Mouse (Mus musculus) small intestine, adult 2 months (tissue): ENCODE data around the gene Rwdd2a. TPM values are rescaled to one million over a fixed set of nuclear protein-coding genes. Genes with fewer than 3 reads are reported as not detected.

Experiments
- H3K27ac ChIP-seq: fragments of 200-500 bp; 2 replicates; pipeline ENCODE4 v1.5.1; 2012; ENCODE audit warnings: low read depth, low read length, control low read depth, inconsistent platforms; ENCODE audit not compliant: insufficient read depth
- H3K27me3 ChIP-seq: fragments of 200-500 bp; 2 replicates; pipeline ENCODE4 v1.6.1; 2012; ENCODE audit warnings: mild to moderate bottlenecking, moderate library complexity, low read length, inconsistent platforms; ENCODE audit not compliant: control insufficient read depth, insufficient read depth
- H3K36me3 ChIP-seq: fragments of 200-500 bp; 2 replicates; pipeline ENCODE4 v1.6.1; 2012; ENCODE audit warnings: mild to moderate bottlenecking, low read length, control low read depth, inconsistent platforms; ENCODE audit not compliant: control insufficient read depth, insufficient read depth
- H3K4me1 ChIP-seq: fragments of 200-500 bp; 2 replicates; pipeline ENCODE4 v1.6.1; 2012; ENCODE audit warnings: low read length, inconsistent platforms, mixed read lengths; ENCODE audit not compliant: control insufficient read depth, insufficient read depth, insufficient read length
- H3K4me3 ChIP-seq: fragments of 200-500 bp; 2 replicates; pipeline ENCODE4 v1.5.1; 2012; ENCODE audit warnings: low read depth, mild to moderate bottlenecking, control low read depth, inconsistent platforms, low read length, moderate library complexity
- CTCF ChIP-seq: fragments of 200-500 bp; IDR thresholded peaks from 2 replicates; pipeline ENCODE4 v1.5.1; 2012; ENCODE audit warnings: low read depth, mild to moderate bottlenecking, control low read depth, inconsistent platforms, low read length, moderate library complexity, mixed read lengths; ENCODE audit not compliant: insufficient replicate concordance, insufficient read length; ENCODE audit errors: extremely low read depth
- POLR2A ChIP-seq: fragments of 200-500 bp; IDR thresholded peaks from 2 replicates; pipeline ENCODE4 v1.6.1; 2012; ENCODE audit warnings: low read depth, mild to moderate bottlenecking, control low read depth, inconsistent platforms, low read length, moderate library complexity
- WGBS: fragments of 180-500 bp; shearing (Covaris S2); methylation state at CpG from one replicate; pipeline ENCODE4 v1.1.7; 2018; 5-methylcytosine and 5-hydroxymethylcytosine counted together
- polyA plus RNA-seq: library from polyadenylated mRNA; depleted of rRNA; stranded (reverse); fragments of >200 nt; gene quantifications from 2 replicates; pipeline ENCODE4 v1.2.3, GENCODE M21; 2012; rRNA removed

The Rwdd2a gene
- polyA plus RNA-seq, result 1.0 and 1.1 TPM in 2 replicates

- Histone ChIP-seq H3K4me1 (peaks cover 13% of the 10 kb centered on the region), H3K4me3 (peak within 1 kb of the TSS; percentile 95), H3K27ac (peak within 1 kb of the TSS; percentile 83), H3K36me3 (peaks cover 15% of the 10 kb centered on the region), H3K27me3 (no peaks in the 10 kb centered on the region)
- TF ChIP-seq CTCF (no peak), POLR2A (peak; percentile 97)
- WGBS, result under 1% methylated on average over 59 of the region's 59 CpGs
These were observed at the start of gene Rwdd2a, which contains the start of gene Pgm3 for GRCm38 (mm10) chr9:86571540-86572135. Gene Rwdd2a (plus strand): TSS chr9:86571991. Gene Pgm3 (minus strand): TSS chr9:86571842.

GRCm38 (mm10) chr9:86522335-86522734 lies 49.5 kb upstream of the Rwdd2a start:
- Histone ChIP-seq H3K4me1 (no peaks in the 10 kb centered on the region), H3K4me3 (no peak overlapping the region), H3K27me3 (no peaks in the 10 kb centered on the region), H3K36me3 (peaks cover 49% of the 10 kb centered on the region), H3K27ac (no peak overlapping the region)
- TF ChIP-seq POLR2A (no peak), CTCF (no peak)

GRCm38 (mm10) chr9:86525600-86525999 lies 46.2 kb upstream of the Rwdd2a start:
- WGBS, result 60% methylated on average over 2 of the region's 2 CpGs
- H3K36me3 ChIP-seq, result peaks cover 37% of the 10 kb centered on the region
- H3K4me3 ChIP-seq, result no peak overlapping the region
- H3K27me3 ChIP-seq, result no peaks in the 10 kb centered on the region
- TF ChIP-seq CTCF (no peak), POLR2A (no peak)
- H3K27ac ChIP-seq, result no peak overlapping the region
- no peaks in the 10 kb centered on the region for H3K4me1 ChIP-seq

GRCm38 (mm10) chr9:86534071-86534470 lies 37.7 kb upstream of the Rwdd2a start:
- H3K36me3 ChIP-seq, result peaks cover 21% of the 10 kb centered on the region
- no peaks in the 10 kb centered on the region for H3K4me1 ChIP-seq
- H3K27ac ChIP-seq, result no peak overlapping the region
- 82% methylated on average over 5 of the region's 5 CpGs for WGBS
- TF ChIP-seq CTCF (no peak), POLR2A (no peak)
- no peak overlapping the region for H3K4me3 ChIP-seq
- no peaks in the 10 kb centered on the region for H3K27me3 ChIP-seq

- H3K27ac ChIP-seq, result no peak overlapping the region
- H3K4me3 ChIP-seq, result no peak overlapping the region
- H3K4me1 ChIP-seq, result no peaks in the 10 kb centered on the region
- TF ChIP-seq CTCF (no peak), POLR2A (no peak)
- 97% methylated on average over 3 of the region's 3 CpGs for WGBS
- H3K27me3 ChIP-seq, result no peaks in the 10 kb centered on the region
- H3K36me3 ChIP-seq, result peaks cover 44% of the 10 kb centered on the region
These were observed 28.3 kb upstream of the Rwdd2a start for GRCm38 (mm10) chr9:86543451-86543850.

- no peak for TF ChIP-seq POLR2A
- no peak for TF ChIP-seq CTCF
- H3K4me1 ChIP-seq, result no peaks in the 10 kb centered on the region
- no peak overlapping the region for H3K4me3 ChIP-seq
- H3K27ac ChIP-seq, result no peak overlapping the region
- H3K27me3 ChIP-seq, result no peaks in the 10 kb centered on the region
- peaks cover 52% of the 10 kb centered on the region for H3K36me3 ChIP-seq
- 73% methylated on average over 1 of the region's 1 CpGs for WGBS
These were observed 27.2 kb upstream of the Rwdd2a start for GRCm38 (mm10) chr9:86544559-86544958.

GRCm38 (mm10) chr9:86549637-86550162 lies 22.1 kb upstream of the Rwdd2a start:
- peaks cover 58% of the 10 kb centered on the region for H3K36me3 ChIP-seq
- no peaks in the 10 kb centered on the region for H3K27me3 ChIP-seq
- 87% methylated on average over 5 of the region's 5 CpGs for WGBS
- H3K4me1 ChIP-seq, result no peaks in the 10 kb centered on the region
- H3K4me3 ChIP-seq, result no peak overlapping the region
- no peak overlapping the region for H3K27ac ChIP-seq
- TF ChIP-seq POLR2A (no peak), CTCF (no peak)
